Mouse (Mus musculus) liver, embryonic 12.5 days (tissue): ENCODE measurements at regions not wholly inside any gene's neighbourhood (a gene's known extent, or its start where the extent isn't known, plus 50 kb on each side); places are given as distances from the start of the nearest gene placed in this dataset.

Source experiments
- ATAC-seq: fragments of 200-750 bp; cut with Nextera tagmentation; 2 replicates; pipeline ENCODE4 v1.8.0; 2017; ENCODE audit warnings: moderate number of reproducible peaks, mild to moderate bottlenecking, moderate library complexity
- H3K27ac ChIP-seq: fragments of 300-500 bp; sonication (generic); 2 replicates; pipeline ENCODE4 v1.5.1; 2016; ENCODE audit warnings: mild to moderate bottlenecking
- H3K27me3 ChIP-seq: fragments of 300-500 bp; sonication (generic); replicated peaks from 2 replicates; pipeline ENCODE4 v1.6.1; 2016; ENCODE audit warnings: mild to moderate bottlenecking, moderate library complexity
- H3K36me3 ChIP-seq: fragments of 300-500 bp; sonication (generic); 2 replicates; pipeline ENCODE4 v1.6.1; 2016; ENCODE audit warnings: mild to moderate bottlenecking, moderate library complexity
- H3K4me1 ChIP-seq: fragments of 300-500 bp; sonication (generic); 2 replicates; pipeline ENCODE4 v1.6.1; 2016
- H3K4me2 ChIP-seq: fragments of 300-500 bp; sonication (generic); 2 replicates; pipeline ENCODE4 v1.6.1; 2016; ENCODE audit warnings: mild to moderate bottlenecking, moderate library complexity
- H3K4me3 ChIP-seq: fragments of 300-500 bp; sonication (generic); 2 replicates; pipeline ENCODE4 v1.5.1; 2016; ENCODE audit warnings: mild to moderate bottlenecking, moderate library complexity
- H3K9ac ChIP-seq: fragments of 300-500 bp; sonication (generic); 2 replicates; pipeline ENCODE4 v1.6.1; 2016; ENCODE audit warnings: mild to moderate bottlenecking, moderate library complexity
- H3K9me3 ChIP-seq: fragments of 300-500 bp; sonication (generic); replicated peaks from 2 replicates; pipeline ENCODE4 v1.6.1; 2016; ENCODE audit warnings: mild to moderate bottlenecking, moderate library complexity
- WGBS: fragments of 180-500 bp; shearing (Covaris S2); methylation state at CpG from one replicate; pipeline ENCODE4 v1.1.7; 2016; ENCODE audit not compliant: insufficient replicate concordance; 5-methylcytosine and 5-hydroxymethylcytosine counted together

DNA sequence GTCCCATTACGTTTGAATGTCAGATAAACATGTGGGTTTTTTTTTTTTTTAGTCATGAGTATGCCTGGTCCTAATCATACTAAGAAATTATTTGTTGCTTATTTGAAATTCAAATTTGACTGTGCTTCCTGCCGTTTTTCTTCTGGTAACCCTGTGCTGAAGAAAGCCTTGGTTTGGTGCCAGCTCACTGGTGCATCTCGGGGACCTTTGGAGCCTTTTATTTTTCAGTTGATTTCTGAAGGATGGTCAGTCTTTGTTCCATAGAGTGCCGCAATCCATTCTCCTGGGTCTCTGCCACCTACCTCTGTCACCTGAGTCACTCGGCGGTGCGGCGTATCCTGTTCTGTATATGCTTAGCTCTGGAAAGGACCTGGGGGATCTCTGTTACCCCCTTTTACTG, 158.9 kb upstream of the Id4 start:
- no peak overlapping the region for H3K4me3 ChIP-seq
- H3K4me2 ChIP-seq, result no peak overlapping the region
- no peaks in the 10 kb centered on the region for H3K27me3 ChIP-seq
- no peak for ATAC-seq
- WGBS, result 61% methylated on average over 8 of the region's 8 CpGs
- no peaks in the 10 kb centered on the region for H3K36me3 ChIP-seq
- H3K27ac ChIP-seq, result no peak overlapping the region
- no peaks in the 10 kb centered on the region for H3K9me3 ChIP-seq
- no peak overlapping the region for H3K9ac ChIP-seq
- H3K4me1 ChIP-seq, result no peaks in the 10 kb centered on the region

DNA sequence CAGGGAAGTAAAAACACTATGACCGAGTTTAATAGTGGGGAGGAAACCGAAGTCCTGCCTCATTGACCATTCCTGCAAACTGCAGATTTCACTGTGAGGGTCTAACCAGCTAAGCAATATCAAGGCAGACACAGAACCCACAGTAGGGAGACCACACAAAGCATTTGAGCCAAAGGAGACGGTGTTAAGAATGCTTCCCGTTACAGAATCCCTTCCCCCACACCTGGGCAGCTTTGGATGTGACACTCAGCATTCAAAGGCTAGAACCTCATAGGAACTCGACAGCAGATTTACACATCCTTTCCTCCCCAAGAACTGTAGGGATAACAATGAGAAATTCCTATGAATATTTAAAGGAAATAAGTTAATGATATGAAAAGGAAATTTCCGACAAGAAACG, 158.5 kb upstream of the Id4 start:
- Histone ChIP-seq H3K4me3 (no peak overlapping the region), H3K9ac (no peak overlapping the region), H3K27ac (no peak overlapping the region), H3K4me1 (no peaks in the 10 kb centered on the region), H3K4me2 (no peak overlapping the region), H3K36me3 (no peaks in the 10 kb centered on the region), H3K9me3 (no peaks in the 10 kb centered on the region), H3K27me3 (no peaks in the 10 kb centered on the region)
- ATAC-seq, result no peak
- WGBS, result 45% methylated on average over 7 of the region's 7 CpGs

DNA sequence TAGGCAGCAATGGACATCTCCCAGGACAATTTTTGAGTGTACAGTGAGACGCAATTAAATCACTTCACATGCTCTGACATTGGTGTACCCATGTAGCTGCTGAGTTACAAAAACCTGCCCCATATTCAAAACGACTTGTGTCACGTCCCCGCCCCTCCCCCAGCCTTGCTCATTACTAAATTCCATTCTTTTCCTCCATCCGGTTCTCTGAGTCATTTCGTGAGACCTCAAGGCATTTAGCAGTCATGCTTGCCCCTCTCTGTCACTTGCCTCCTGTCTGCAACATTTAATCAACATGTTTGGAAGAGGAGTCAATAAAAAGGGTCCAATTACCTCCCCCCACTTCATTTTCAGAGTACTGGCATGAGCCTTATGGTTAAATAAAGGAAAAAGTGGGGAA, 156.3 kb upstream of the Id4 start:
- Histone ChIP-seq H3K9me3 (no peaks in the 10 kb centered on the region), H3K9ac (no peak overlapping the region), H3K36me3 (no peaks in the 10 kb centered on the region), H3K4me1 (no peaks in the 10 kb centered on the region), H3K4me3 (no peak overlapping the region), H3K4me2 (no peak overlapping the region), H3K27me3 (no peaks in the 10 kb centered on the region), H3K27ac (no peak overlapping the region)
- 54% methylated on average over 6 of the region's 6 CpGs for WGBS
- no peak for ATAC-seq

DNA sequence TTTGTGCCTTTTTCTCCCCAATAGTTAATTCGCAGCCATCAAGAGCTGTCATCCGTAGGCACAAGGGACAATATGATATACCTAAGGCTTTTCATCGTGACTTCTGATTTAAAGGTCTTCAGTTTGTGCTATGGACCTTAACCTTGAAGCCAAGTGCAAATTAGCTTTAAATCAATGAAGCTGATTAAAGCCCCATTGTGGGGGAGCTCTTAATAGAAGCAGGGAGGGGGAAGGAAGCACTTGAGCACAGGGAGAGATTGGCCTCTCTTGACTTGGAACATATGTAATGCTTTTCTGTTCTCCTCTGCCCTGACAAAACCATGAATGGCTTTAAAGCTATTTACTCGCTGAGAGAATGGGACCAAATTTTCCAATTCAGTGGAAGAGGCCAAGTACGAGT, 154.1 kb upstream of the Id4 start:
- Histone ChIP-seq H3K36me3 (no peaks in the 10 kb centered on the region), H3K4me3 (no peak overlapping the region), H3K4me1 (no peaks in the 10 kb centered on the region), H3K27ac (no peak overlapping the region), H3K9me3 (no peaks in the 10 kb centered on the region), H3K4me2 (no peak overlapping the region), H3K9ac (no peak overlapping the region), H3K27me3 (no peaks in the 10 kb centered on the region)
- 64% methylated on average over 5 of the region's 5 CpGs for WGBS
- ATAC-seq, result no peak

DNA sequence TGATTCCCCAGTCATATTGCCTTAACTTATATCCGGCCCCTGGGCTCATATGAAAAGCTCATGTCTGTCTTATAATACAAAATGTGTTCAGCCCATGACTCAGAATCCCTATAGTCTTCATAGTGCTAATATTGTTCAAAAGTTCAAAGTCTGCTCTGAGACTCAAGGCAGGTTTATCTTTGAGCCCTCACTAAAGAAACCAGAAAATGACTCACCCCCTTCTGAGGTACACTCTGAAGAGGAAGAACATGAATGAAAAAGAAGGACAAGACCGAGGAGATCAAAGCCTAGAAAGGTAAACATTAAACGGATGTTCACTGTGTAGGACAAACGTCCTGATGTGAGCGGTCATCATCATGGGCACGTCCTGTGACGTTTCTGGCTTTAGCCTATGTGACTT, 145.1 kb upstream of the Id4 start:
- no peak for ATAC-seq

DNA sequence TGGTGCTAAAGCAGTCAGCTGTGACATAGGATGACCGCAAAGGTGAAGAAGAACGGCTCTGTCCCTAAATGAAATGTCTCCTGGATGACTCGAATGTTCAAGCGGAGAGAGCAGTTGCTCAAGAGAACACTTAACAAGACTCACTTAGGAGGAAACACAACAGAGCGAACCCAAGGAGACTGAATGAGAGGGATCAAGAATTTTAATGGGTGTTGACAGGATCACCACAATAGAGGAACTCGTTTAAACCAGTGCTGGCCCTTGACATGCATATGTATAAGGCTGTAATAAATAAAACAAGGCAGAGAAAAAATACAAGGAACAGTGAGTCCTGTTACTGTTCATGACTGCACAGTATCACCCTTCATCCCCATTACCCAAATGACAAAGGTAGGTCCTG, 134.4 kb upstream of the Id4 start:
- 66% methylated on average over 6 of the region's 6 CpGs for WGBS
- no peak overlapping the region for H3K27ac ChIP-seq
- no peak overlapping the region for H3K4me2 ChIP-seq
- peaks cover 8% of the 10 kb centered on the region for H3K27me3 ChIP-seq
- no peak for ATAC-seq
- no peak overlapping the region for H3K4me3 ChIP-seq
- H3K9me3 ChIP-seq, result no peaks in the 10 kb centered on the region
- H3K36me3 ChIP-seq, result no peaks in the 10 kb centered on the region
- H3K4me1 ChIP-seq, result no peaks in the 10 kb centered on the region
- H3K9ac ChIP-seq, result no peak overlapping the region

More for the DNA sequence above, 145.1 kb upstream of the Id4 start:
- WGBS, result 72% methylated on average over 7 of the region's 7 CpGs
- H3K4me1 ChIP-seq, result no peaks in the 10 kb centered on the region
- no peak overlapping the region for H3K9ac ChIP-seq
- H3K27ac ChIP-seq, result no peak overlapping the region
- H3K4me3 ChIP-seq, result no peak overlapping the region
- H3K9me3 ChIP-seq, result 0 out of 2 replicates have a peak, but pooled peaks cover 2% of the 10 kb centered on the region
- H3K27me3 ChIP-seq, result no peaks in the 10 kb centered on the region
- H3K36me3 ChIP-seq, result no peaks in the 10 kb centered on the region
- no peak overlapping the region for H3K4me2 ChIP-seq

DNA sequence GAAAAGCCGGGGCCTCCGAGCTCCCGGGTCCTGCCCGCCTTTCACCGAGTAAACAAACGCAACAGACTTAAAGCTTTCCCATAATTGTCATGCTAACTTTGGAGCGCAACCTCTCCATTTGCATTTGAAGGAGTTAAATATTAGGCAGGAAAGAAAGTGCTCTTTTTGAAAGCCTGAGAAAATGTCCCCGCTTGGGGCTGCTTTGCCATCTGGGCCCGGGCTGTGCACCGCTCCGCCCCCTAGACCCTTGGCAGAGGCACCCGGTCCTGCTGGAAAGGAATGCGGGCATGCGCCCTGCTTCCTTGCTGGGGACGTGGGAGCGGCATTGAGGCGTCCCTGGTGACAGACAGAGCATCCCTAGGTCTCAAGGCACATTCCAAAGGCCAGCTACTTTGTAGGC, 130.3 kb upstream of the Id4 start:
- Histone ChIP-seq H3K36me3 (no peaks in the 10 kb centered on the region), H3K9ac (no peak overlapping the region), H3K4me3 (peak overlapping the region; percentile 15; the same call in 1 of the 2 replicates), H3K4me1 (no peaks in the 10 kb centered on the region), H3K27ac (no peak overlapping the region), H3K9me3 (no peaks in the 10 kb centered on the region), H3K4me2 (peak overlapping the region; percentile 35), H3K27me3 (peaks cover 8% of the 10 kb centered on the region)
- ATAC-seq, result no peak
- 10% methylated on average over 17 of the region's 17 CpGs for WGBS

DNA sequence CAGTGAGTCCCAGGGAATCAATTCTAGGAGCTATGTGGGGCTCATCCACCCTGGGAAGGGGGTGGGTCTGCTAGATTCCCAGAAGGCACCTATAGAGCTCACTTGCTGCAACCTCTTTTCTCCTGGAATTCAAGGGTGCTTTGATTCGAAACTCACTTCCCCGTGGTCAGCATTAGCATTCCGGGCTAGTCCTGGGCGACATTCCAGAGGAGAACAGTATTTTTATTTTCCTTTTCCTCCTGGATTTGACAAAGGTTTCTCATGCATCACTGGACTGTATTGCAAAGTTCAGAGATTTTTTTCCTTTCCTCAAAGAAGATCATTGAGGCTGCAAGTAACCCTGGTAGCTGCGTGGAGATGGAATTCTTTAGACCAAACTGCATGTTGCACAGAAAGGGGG, 129.3 kb upstream of the Id4 start:
- WGBS, result 31% methylated on average over 5 of the region's 5 CpGs
- H3K27me3 ChIP-seq, result peaks cover 8% of the 10 kb centered on the region
- H3K36me3 ChIP-seq, result no peaks in the 10 kb centered on the region
- no peaks in the 10 kb centered on the region for H3K4me1 ChIP-seq
- no peak overlapping the region for H3K4me3 ChIP-seq
- no peak overlapping the region for H3K9ac ChIP-seq
- no peak overlapping the region for H3K4me2 ChIP-seq
- ATAC-seq, result no peak
- no peaks in the 10 kb centered on the region for H3K9me3 ChIP-seq
- no peak overlapping the region for H3K27ac ChIP-seq

DNA sequence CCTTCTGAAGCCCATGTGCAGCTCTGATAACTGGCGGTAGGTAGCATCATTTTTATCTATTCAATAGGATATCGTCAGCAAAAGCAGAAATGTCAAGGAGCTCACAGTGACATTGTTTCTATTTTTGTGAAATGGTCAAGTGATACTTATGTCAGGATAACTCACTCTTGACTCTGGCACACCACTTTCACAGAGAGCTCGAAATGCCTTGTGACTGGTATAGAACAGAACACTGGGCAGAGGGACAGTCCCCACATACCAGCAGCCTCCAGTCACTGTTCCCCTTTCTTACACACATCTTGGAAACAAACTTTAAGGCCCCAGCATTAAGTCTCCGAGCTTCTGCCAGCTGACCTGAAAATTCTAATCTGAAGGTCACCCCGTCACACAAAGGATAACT, 115.1 kb upstream of the Id4 start:
- no peak overlapping the region for H3K4me3 ChIP-seq
- H3K4me1 ChIP-seq, result no peaks in the 10 kb centered on the region
- no peaks in the 10 kb centered on the region for H3K27me3 ChIP-seq
- ATAC-seq, result no peak
- H3K27ac ChIP-seq, result no peak overlapping the region
- H3K9ac ChIP-seq, result no peak overlapping the region
- H3K4me2 ChIP-seq, result no peak overlapping the region
- WGBS, result 78% methylated on average over 5 of the region's 5 CpGs
- no peaks in the 10 kb centered on the region for H3K9me3 ChIP-seq
- H3K36me3 ChIP-seq, result no peaks in the 10 kb centered on the region

DNA sequence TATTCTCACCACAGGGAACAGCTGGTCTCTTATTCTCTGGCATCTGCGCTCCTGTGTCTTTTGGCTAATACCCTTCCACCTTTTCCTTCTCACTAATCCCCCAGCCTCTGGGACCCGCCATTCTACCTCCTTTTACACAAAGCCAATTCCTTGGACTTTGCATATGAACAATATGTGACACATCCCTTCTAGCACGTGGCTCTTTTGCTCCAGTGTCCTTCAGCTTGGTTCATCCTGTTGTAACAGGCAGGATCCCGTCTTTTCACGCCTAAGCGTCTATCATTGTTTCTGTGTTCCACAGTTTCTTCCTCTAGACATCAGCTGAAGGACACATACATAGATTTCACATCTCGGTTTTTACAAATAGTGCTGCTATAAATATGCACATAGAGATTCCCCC, 114.0 kb upstream of the Id4 start:
- Histone ChIP-seq H3K27me3 (no peaks in the 10 kb centered on the region), H3K4me3 (no peak overlapping the region), H3K9ac (no peak overlapping the region), H3K36me3 (no peaks in the 10 kb centered on the region), H3K4me1 (no peaks in the 10 kb centered on the region), H3K9me3 (no peaks in the 10 kb centered on the region), H3K27ac (no peak overlapping the region), H3K4me2 (no peak overlapping the region)
- ATAC-seq, result no peak
- WGBS, result 67% methylated on average over 7 of the region's 7 CpGs

DNA sequence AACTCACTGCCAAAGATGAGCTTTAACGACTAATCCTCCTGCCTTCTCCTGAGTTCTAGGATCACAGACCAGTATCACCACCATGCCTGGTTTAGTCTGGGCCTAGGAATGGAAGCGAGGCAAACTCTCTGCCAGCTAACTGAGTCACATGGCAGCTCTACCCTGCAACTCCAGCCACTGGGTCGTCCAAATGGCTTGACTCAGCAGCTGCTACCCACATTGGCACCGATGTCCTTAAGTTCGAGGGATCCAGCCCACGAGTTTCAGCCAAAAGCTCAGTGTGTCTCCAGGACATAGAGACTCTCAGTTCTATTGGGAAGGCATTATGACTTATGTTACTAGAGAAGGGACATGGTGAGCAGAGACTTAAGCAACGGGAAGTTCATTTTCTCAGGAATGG, 107.8 kb upstream of the Id4 start:
- H3K27ac ChIP-seq, result no peak overlapping the region
- H3K9me3 ChIP-seq, result no peaks in the 10 kb centered on the region
- no peak overlapping the region for H3K4me3 ChIP-seq
- H3K27me3 ChIP-seq, result no peaks in the 10 kb centered on the region
- H3K36me3 ChIP-seq, result no peaks in the 10 kb centered on the region
- no peak overlapping the region for H3K9ac ChIP-seq
- no peak overlapping the region for H3K4me2 ChIP-seq
- WGBS, result 68% methylated on average over 7 of the region's 7 CpGs
- no peak for ATAC-seq
- H3K4me1 ChIP-seq, result no peaks in the 10 kb centered on the region

DNA sequence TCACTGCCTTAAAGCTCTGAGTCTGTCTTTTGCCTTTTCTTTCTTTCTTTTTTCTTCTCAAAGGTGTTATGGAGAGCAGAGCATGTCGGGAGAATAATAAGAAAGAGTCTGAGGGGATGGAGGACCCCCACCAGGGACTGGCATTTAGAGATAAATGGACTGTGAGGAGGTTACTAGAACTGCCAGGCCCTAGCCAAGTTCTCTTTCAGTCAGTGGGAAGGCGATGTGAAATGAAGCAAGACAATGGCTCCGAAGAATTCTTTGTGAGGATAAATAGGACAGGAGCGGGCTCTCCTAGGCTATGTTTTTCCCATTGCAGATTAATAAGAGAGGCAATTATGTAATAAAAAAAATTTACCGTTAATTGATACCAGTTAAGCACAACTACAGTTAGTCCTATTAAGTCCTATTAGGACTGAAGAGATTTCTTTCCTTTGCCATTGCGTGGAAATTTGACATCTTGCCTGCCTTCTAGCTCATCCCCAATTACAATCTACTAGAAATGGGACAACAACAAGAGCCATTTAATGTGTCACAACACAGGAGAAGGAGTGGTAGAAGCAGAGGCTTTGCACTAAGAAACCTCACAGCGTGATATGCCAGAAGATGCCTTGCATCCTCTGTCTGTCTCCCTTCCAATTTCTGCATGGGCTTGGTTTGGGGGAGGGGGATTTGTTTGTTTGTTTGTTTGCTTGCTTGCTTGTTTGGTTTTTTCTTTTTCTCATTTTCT, 107.2 kb upstream of the Id4 start:
- H3K9me3 ChIP-seq, result no peaks in the 10 kb centered on the region
- no peak overlapping the region for H3K4me3 ChIP-seq
- H3K4me2 ChIP-seq, result no peak overlapping the region
- no peak for ATAC-seq
- WGBS, result 69% methylated on average over 7 of the region's 7 CpGs
- H3K27ac ChIP-seq, result no peak overlapping the region
- H3K36me3 ChIP-seq, result no peaks in the 10 kb centered on the region
- H3K27me3 ChIP-seq, result no peaks in the 10 kb centered on the region
- no peaks in the 10 kb centered on the region for H3K4me1 ChIP-seq
- H3K9ac ChIP-seq, result no peak overlapping the region

DNA sequence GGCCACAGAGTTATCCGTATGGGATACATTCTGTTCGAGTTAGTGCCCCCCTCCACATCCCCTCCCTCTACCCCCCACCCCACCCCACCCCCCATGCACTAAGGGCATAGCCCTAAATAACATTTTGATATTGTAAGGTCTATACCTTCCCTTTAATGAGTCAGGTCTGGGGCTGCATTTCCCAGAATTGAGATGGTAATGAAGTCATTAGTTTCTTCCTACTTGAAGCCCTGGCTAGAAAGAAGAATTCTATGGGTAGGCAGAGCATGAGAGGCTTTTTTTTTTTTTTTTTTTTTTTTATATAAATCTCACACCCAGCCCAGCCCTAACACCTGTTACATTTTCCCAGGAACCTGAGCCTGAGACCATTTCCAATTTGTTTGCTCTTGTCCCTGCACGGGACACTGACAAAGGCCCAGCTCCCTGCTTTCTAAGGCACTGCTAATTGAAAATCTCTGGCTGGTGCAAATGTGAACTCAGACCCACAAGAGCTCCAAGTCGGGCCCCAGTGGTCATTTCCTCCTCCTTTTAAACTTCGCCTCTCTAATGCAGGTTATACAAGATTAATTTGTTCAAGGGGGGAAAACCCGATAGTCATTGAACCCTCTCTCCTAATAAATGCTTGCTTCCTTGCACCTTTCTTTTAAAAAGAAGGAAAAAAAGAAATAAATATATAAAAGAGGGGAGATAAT, 106.5 kb upstream of the Id4 start:
- no peaks in the 10 kb centered on the region for H3K36me3 ChIP-seq

More for the DNA sequence above, 106.5 kb upstream of the Id4 start:
- H3K4me3 ChIP-seq, result no peak overlapping the region
- H3K9ac ChIP-seq, result no peak overlapping the region
- H3K27ac ChIP-seq, result no peak overlapping the region
- no peak for ATAC-seq
- no peaks in the 10 kb centered on the region for H3K4me1 ChIP-seq
- no peaks in the 10 kb centered on the region for H3K27me3 ChIP-seq
- H3K9me3 ChIP-seq, result no peaks in the 10 kb centered on the region
- WGBS, result 44% methylated on average over 6 of the region's 6 CpGs
- no peak overlapping the region for H3K4me2 ChIP-seq
